Mouse (Mus musculus) c-Kit-positive CD71-positive TER-119-positive erythroid progenitor cells, embryonic 14.5 days (primary cell): Measurements from ENCODE around the gene Lrfn1.

Experiments used
- DNase-seq: peaks from one replicate; pipeline ENCODE4 v3.0.0-alpha.2; 2013; ENCODE audit warnings: low spot score

Gene Lrfn1

DNA sequence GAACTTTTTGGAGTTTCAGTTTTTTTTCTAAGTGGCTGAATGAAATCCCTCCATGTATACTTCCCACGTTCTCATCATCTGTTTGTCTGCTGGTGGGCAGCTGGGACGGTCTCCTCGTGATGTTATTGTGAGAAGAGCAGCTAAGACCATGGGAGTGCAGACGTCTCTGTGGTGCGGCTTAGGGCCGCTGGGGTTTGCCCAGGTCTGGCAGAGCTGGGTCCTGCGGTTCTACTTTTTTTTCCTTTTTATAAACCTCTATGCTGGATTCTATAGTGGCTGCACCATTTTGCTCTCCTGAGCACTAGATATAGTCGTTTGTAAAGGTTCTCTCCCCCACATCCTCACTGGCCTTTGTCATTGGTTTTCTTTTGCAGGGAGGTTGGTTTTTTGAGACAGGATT is 59.7 kb downstream of the Lrfn1 start:
- no peak for DNase-seq
